Mouse (Mus musculus): ENCODE data around the gene Lrrc2.
A peak's percentile ranks its signal among the peaks of the same experiment; 100 is the strongest.

Lrrc2 gene

GRCm38 (mm10) chr9:110951397-110951796 lies at the start of gene Lrrc2:
TSS of gene Lrrc2 (plus strand) at chr9:110951545.
- DNase-seq (ENCODE audit: low spot score in 2 of 2), result no peak

GRCm38 (mm10) chr9:110902271-110902670 lies 49.1 kb upstream of the Lrrc2 start:
- no peak for DNase-seq (ENCODE audit: low spot score in 2 of 2)

- peak in 1 of 2 experiments; percentile 60 for DNase-seq (ENCODE audit: low spot score in 2 of 2)
Observed at GRCm38 (mm10) chr9:110907201-110907837, 44.0 kb upstream of the Lrrc2 start.

- DNase-seq (ENCODE audit: low spot score in 2 of 2), result no peak
Observed at GRCm38 (mm10) chr9:110907838-110908630, 43.3 kb upstream of the Lrrc2 start.

- DNase-seq (ENCODE audit: low spot score in 2 of 2), result no peak
Observed at GRCm38 (mm10) chr9:110908631-110909016, 42.7 kb upstream of the Lrrc2 start.

- no peak for DNase-seq (ENCODE audit: low spot score in 2 of 2)
Observed at GRCm38 (mm10) chr9:110909371-110909967, 41.9 kb upstream of the Lrrc2 start.

GRCm38 (mm10) chr9:110914631-110915236 lies 36.6 kb upstream of the Lrrc2 start:
- DNase-seq (ENCODE audit: low spot score in 2 of 2), result peak in 1 of 2 experiments; percentile 12

GRCm38 (mm10) chr9:110915466-110915865 lies 35.9 kb upstream of the Lrrc2 start:
- no peak for DNase-seq (ENCODE audit: low spot score in 2 of 2)

GRCm38 (mm10) chr9:110916786-110917185 lies 34.6 kb upstream of the Lrrc2 start, which contains the start of gene Fam240a:
TSS of gene Fam240a (minus strand) at chr9:110916861.
- no peak for DNase-seq (ENCODE audit: low spot score in 2 of 2)

GRCm38 (mm10) chr9:110920665-110921419 lies 30.5 kb upstream of the Lrrc2 start:
- DNase-seq (ENCODE audit: low spot score in 2 of 2), result peak in 1 of 2 experiments; percentile 54

- DNase-seq (ENCODE audit: low spot score in 2 of 2), result peak; percentile 63 to 87
Observed at GRCm38 (mm10) chr9:110922759-110923158, 28.6 kb upstream of the Lrrc2 start.

- DNase-seq (ENCODE audit: low spot score in 2 of 2), result no peak
Observed at GRCm38 (mm10) chr9:110931573-110931972, 19.8 kb upstream of the Lrrc2 start.

GRCm38 (mm10) chr9:110933850-110934437 lies 17.4 kb upstream of the Lrrc2 start:
- no peak for DNase-seq (ENCODE audit: low spot score in 2 of 2)

GRCm38 (mm10) chr9:110935941-110936340 lies 15.4 kb upstream of the Lrrc2 start:
- DNase-seq (ENCODE audit: low spot score in 2 of 2), result no peak

GRCm38 (mm10) chr9:110937506-110938490 lies 13.5 kb upstream of the Lrrc2 start:
- DNase-seq (ENCODE audit: low spot score in 2 of 2), result no peak

GRCm38 (mm10) chr9:110944265-110944664 lies 7.1 kb upstream of the Lrrc2 start:
- peak in 1 of 2 experiments; percentile 34 for DNase-seq (ENCODE audit: low spot score in 2 of 2)

GRCm38 (mm10) chr9:110945343-110945742 lies 6.0 kb upstream of the Lrrc2 start:
- DNase-seq (ENCODE audit: low spot score in 2 of 2), result no peak

GRCm38 (mm10) chr9:110945926-110946325 lies 5.4 kb upstream of the Lrrc2 start, which contains the start of gene Tdgf1:
TSS of gene Tdgf1 (minus strand) at chr9:110946158.
- DNase-seq (ENCODE audit: low spot score in 2 of 2), result no peak

- DNase-seq (ENCODE audit: low spot score in 2 of 2), result peak; percentile 38
Observed at GRCm38 (mm10) chr9:110946548-110947044, 4.7 kb upstream of the Lrrc2 start.

GRCm38 (mm10) chr9:110947261-110947661 lies 4.1 kb upstream of the Lrrc2 start:
- no peak for DNase-seq (ENCODE audit: low spot score in 2 of 2)
